Comparison of ENCODE assay signal across 9 mouse cellular contexts in the genomic region with DNA sequence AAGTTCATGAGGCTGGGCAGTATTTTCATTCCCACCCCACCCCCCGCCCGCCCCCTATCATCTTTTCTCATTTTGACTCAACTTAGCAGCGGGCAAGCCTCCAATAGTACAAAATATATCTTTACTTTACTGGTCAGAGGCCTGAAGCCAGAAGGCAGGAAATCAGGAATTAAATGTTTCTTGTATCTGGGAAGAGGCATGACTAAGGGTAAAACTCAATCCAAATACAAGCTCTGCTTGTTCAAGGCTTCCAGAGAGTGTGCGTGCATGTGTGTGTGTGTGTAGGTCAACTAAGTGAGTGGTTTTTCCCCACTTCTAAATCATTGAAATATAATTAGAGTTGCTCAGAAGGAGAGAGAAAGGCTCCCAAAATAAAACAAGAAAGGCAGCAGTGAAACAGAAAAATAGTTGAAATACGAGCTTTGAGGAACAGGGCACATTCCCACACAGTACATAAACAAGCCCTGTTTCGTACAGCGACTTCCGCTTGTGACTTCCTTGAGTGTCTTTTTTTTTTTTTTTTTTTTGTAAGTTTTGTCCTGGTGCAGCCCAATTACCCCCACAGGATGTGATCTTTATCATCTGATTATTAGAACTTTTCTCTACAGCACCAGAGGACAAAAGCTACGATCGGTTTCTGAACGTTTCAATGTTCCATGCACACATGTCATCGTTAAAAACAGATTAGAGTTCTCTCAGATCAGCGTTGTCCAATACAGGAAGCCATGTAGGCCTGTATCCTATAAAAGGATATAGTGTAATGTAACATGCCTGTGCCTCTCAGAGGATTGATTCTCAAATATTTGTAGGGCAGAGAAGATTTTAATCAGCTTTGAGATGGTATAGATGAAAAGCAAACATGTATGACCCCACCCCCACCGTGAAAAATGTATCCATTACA.
A peak's percentile ranks its signal among the peaks of the same experiment; 100 is the strongest.
DNase-seq lines count a peak whose midpoint lies in the region; ATAC-seq and TF ChIP-seq lines count a peak whose summit lies in the region.
"Had no signal": no experiment of that assay in that cellular context is flagged by ENCODE, and none has a peak within 500 bp of the region (broad histone marks: within the 10 kb centered on the region; RNA-seq: fewer than 3 reads in every experiment).

No protein-coding gene starts in this region.

- ATAC-seq in heart, embryonic 15.5 days (replicated peaks; ENCODE audit: insufficient number of reproducible peaks, insufficient read depth, low FRiP score, low read depth) = no peak
- ATAC-seq in liver, postnatal 0 days = peak; percentile 26; the same call in 1 of the 2 replicates
- ATAC-seq in stomach, postnatal 0 days (ENCODE audit: low FRiP score, low TSS enrichment) = peak; percentile 43; the same call in 1 of the 2 replicates

- 0 out of 2 replicates have a peak overlapping the region, but pooled peaks have one; percentile 12 for H3K4me2 ChIP-seq in heart, embryonic 15.5 days
- H3K4me2 ChIP-seq in liver, postnatal 0 days (ENCODE audit: low read depth, low read length) = peak overlapping the region; percentile 47
- H3K4me2 ChIP-seq in stomach, postnatal 0 days (replicated peaks; ENCODE audit: low read depth) = 0 out of 2 replicates have a peak overlapping the region, but pooled peaks have one; percentile 9

- DNase-seq in heart, embryonic 10.5 days (ENCODE audit: low spot score) = peak; percentile 61
- DNase-seq in heart, adult 8-10 months (ENCODE audit: low spot score) = no peak
- no peak for DNase-seq in liver, postnatal 0 days
- no peak for DNase-seq in stomach, postnatal 0 days (ENCODE audit: low spot score)
- DNase-seq in urinary bladder, postnatal 4 days (ENCODE audit: low spot score in 2 of 2) = no peak
- no peak for DNase-seq in layer of hippocampus, adult 9-11 months

- H3K36me3 ChIP-seq in heart, embryonic 10.5 days = peaks cover 25% of the 10 kb centered on the region; the same call in 1 of the 2 replicates
- H3K36me3 ChIP-seq in ES-Bruce4 (ENCODE audit: control insufficient read depth, insufficient read depth, low read length, poor library complexity, severe bottlenecking) = peaks cover 49% of the 10 kb centered on the region
- peaks cover 27% of the 10 kb centered on the region for H3K36me3 ChIP-seq in heart, embryonic 15.5 days
- peaks cover 27% of the 10 kb centered on the region for H3K36me3 ChIP-seq in liver, postnatal 0 days (replicated peaks; ENCODE audit: insufficient read depth, low read length)
- H3K36me3 ChIP-seq in stomach, postnatal 0 days (ENCODE audit: control insufficient read depth, insufficient read depth, low read length) = peaks cover 7% of the 10 kb centered on the region; the same call in 1 of the 2 replicates

- TF ChIP-seq POLR2A in ES-Bruce4 (IDR thresholded peaks at IDR 0.05; ENCODE audit: insufficient read depth, low read length) = no peak

- peak overlapping the region; percentile 53; the same call in 1 of the 2 replicates for H3K27ac ChIP-seq in heart, embryonic 10.5 days
- peak overlapping the region; percentile 7; the same call in 1 of the 2 replicates for H3K27ac ChIP-seq in ES-Bruce4 (ENCODE audit: insufficient read depth, low read length)
- H3K27ac ChIP-seq in heart, embryonic 15.5 days = peak overlapping the region; percentile 84
- peak overlapping the region; percentile 82 for H3K27ac ChIP-seq in liver, postnatal 0 days (ENCODE audit: low read depth)
- H3K27ac ChIP-seq in stomach, postnatal 0 days (replicated peaks) = peak overlapping the region; percentile 89
- H3K27ac ChIP-seq: liver, embryonic 14.5 days had no signal

- no peak for TF ChIP-seq CTCF in ES-Bruce4 (IDR thresholded peaks at IDR 0.05; ENCODE audit: low read depth, low read length)
- no peak for TF ChIP-seq CTCF in liver, postnatal 0 days (IDR thresholded peaks at IDR 0.05; ENCODE audit: low read depth)
- no peak for TF ChIP-seq CTCF in stomach, postnatal 0 days (IDR thresholded peaks at IDR 0.05; ENCODE audit: low read depth)

- no peak for TF ChIP-seq EP300 in ES-Bruce4 (IDR thresholded peaks at IDR 0.05; ENCODE audit: insufficient read depth, low read depth, low read length)
- peak; percentile 28; the same call in 1 of the 2 replicates for TF ChIP-seq EP300 in liver, postnatal 0 days (IDR thresholded peaks at IDR 0.05; ENCODE audit: low read depth)
- TF ChIP-seq EP300 in stomach, postnatal 0 days (optimal IDR thresholded peaks at IDR 0.05) = no peak

- no peak overlapping the region for H3K9ac ChIP-seq in ES-Bruce4 (ENCODE audit: low read depth, poor library complexity, severe bottlenecking)
- no peak overlapping the region for H3K9ac ChIP-seq in heart, embryonic 15.5 days
- no peak overlapping the region for H3K9ac ChIP-seq in liver, postnatal 0 days (replicated peaks)
- no peak overlapping the region for H3K9ac ChIP-seq in stomach, postnatal 0 days (ENCODE audit: low read length)
- H3K9ac ChIP-seq: liver, embryonic 14.5 days had no signal

- H3K9me3 ChIP-seq in heart, embryonic 10.5 days = no peaks in the 10 kb centered on the region
- H3K9me3 ChIP-seq in ES-Bruce4 (replicated peaks; ENCODE audit: control insufficient read depth, insufficient read depth, low read length, poor library complexity, severe bottlenecking) = no peaks in the 10 kb centered on the region
- no peaks in the 10 kb centered on the region for H3K9me3 ChIP-seq in heart, embryonic 15.5 days (replicated peaks)
- no peaks in the 10 kb centered on the region for H3K9me3 ChIP-seq in liver, postnatal 0 days (ENCODE audit: low read length)
- no peaks in the 10 kb centered on the region for H3K9me3 ChIP-seq in stomach, postnatal 0 days (ENCODE audit: control insufficient read depth, low read length)

- peaks cover 21% of the 10 kb centered on the region for H3K4me1 ChIP-seq in heart, embryonic 10.5 days
- H3K4me1 ChIP-seq in ES-Bruce4 (ENCODE audit: control insufficient read depth, insufficient read depth, low read length) = peaks cover 2% of the 10 kb centered on the region
- peaks cover 56% of the 10 kb centered on the region for H3K4me1 ChIP-seq in heart, embryonic 15.5 days (replicated peaks)
- peaks cover 17% of the 10 kb centered on the region for H3K4me1 ChIP-seq in liver, postnatal 0 days (ENCODE audit: insufficient read depth)
- peaks cover 9% of the 10 kb centered on the region for H3K4me1 ChIP-seq in stomach, postnatal 0 days (replicated peaks; ENCODE audit: control insufficient read depth, insufficient read depth)

- H3K4me3 ChIP-seq in heart, embryonic 10.5 days = no peak overlapping the region
- H3K4me3 ChIP-seq in ES-Bruce4 (ENCODE audit: low read depth, low read length) = no peak overlapping the region
- H3K4me3 ChIP-seq in heart, embryonic 15.5 days = no peak overlapping the region
- no peak overlapping the region for H3K4me3 ChIP-seq in liver, postnatal 0 days (ENCODE audit: low read depth, low read length)
- no peak overlapping the region for H3K4me3 ChIP-seq in stomach, postnatal 0 days (ENCODE audit: low read depth, low read length)

- H3K27me3 ChIP-seq in heart, embryonic 10.5 days (ENCODE audit: insufficient read depth, poor library complexity, severe bottlenecking) = no peaks in the 10 kb centered on the region
- H3K27me3 ChIP-seq in ES-Bruce4 (ENCODE audit: control insufficient read depth, insufficient read depth, low read length, poor library complexity, severe bottlenecking) = no peaks in the 10 kb centered on the region
- H3K27me3 ChIP-seq in heart, embryonic 15.5 days = no peaks in the 10 kb centered on the region
- H3K27me3 ChIP-seq in liver, postnatal 0 days (ENCODE audit: insufficient read depth, low read length) = no peaks in the 10 kb centered on the region
- H3K27me3 ChIP-seq in stomach, postnatal 0 days (ENCODE audit: control insufficient read depth, insufficient read depth, low read length) = no peaks in the 10 kb centered on the region

- WGBS in heart, embryonic 10.5 days = 66% methylated on average over 14 of the region's 14 CpGs
- 45% methylated on average over 14 of the region's 14 CpGs for WGBS in heart, embryonic 15.5 days
- 43% methylated on average over 14 of the region's 14 CpGs for WGBS in liver, postnatal 0 days (ENCODE audit: insufficient replicate concordance)
- WGBS in stomach, postnatal 0 days = 22% methylated on average over 14 of the region's 14 CpGs

Comparison
In these comparisons a context has a peak if more than half of its experiments do, and no peak if none do; other contexts are left out.
1. H3K27ac ChIP-seq: peak in every context shown above with its lines; median percentile 89 in stomach, postnatal 0 days; 84 in heart, embryonic 15.5 days; 82 in liver, postnatal 0 days; 53 in heart, embryonic 10.5 days; 7 in ES-Bruce4.